Comparison of ENCODE assay signal across 7 mouse cellular contexts in genomic region chr7:3411160-3411941, GRCm38 (mm10). TPM values are rescaled to one million over a fixed set of nuclear protein-coding genes. Genes with fewer than 3 reads are reported as not detected.
DNase-seq lines count a peak whose midpoint lies in the region; ATAC-seq and TF ChIP-seq lines count a peak whose summit lies in the region.

No protein-coding gene starts in this region.

- no peaks in the 10 kb centered on the region for H3K79me2 ChIP-seq in CH12.LX (replicated peaks; ENCODE audit: control insufficient read depth, extremely low read depth, insufficient read depth, poor library complexity, severe bottlenecking)

- intact Hi-C loops in left cerebral cortex, postnatal 10 days (cut with DNase I) = no loop called here

- peak overlapping the region; percentile 87 for H3K4me2 ChIP-seq in CH12.LX (ENCODE audit: insufficient read depth, low read depth, poor library complexity, severe bottlenecking)
- peak overlapping the region; percentile 83 for H3K4me2 ChIP-seq in midbrain, embryonic 14.5 days (ENCODE audit: low read length)

- H3K36me3 ChIP-seq in CH12.LX (replicated peaks in 1 of 2; ENCODE audit: control insufficient read depth in 1 of 2, insufficient read depth in 1 of 2, low read length in 1 of 2) = peaks cover 5 to 31% of the 10 kb centered on the region in 2 experiments
- no peaks in the 10 kb centered on the region for H3K36me3 ChIP-seq in midbrain, embryonic 14.5 days (ENCODE audit: control insufficient read depth, insufficient read depth, low read length)

- peaks cover 0 to 32% of the 10 kb centered on the region in 2 experiments; a peak in 2 of 4 replicates for H3K4me1 ChIP-seq in CH12.LX (ENCODE audit: control insufficient read depth in 1 of 2, insufficient read depth in 2 of 2)
- peaks cover 22% of the 10 kb centered on the region for H3K4me1 ChIP-seq in midbrain, embryonic 14.5 days (ENCODE audit: control insufficient read depth, insufficient read depth, low read length)

- no peak overlapping the region for H3K27ac ChIP-seq in CH12.LX (ENCODE audit: insufficient read depth, low read depth)
- no peak overlapping the region for H3K27ac ChIP-seq in midbrain, embryonic 14.5 days (replicated peaks; ENCODE audit: low read depth, low read length)

- peaks cover 12% of the 10 kb centered on the region for H3K9me3 ChIP-seq in CH12.LX (replicated peaks; ENCODE audit: low read length)
- no peaks in the 10 kb centered on the region for H3K9me3 ChIP-seq in midbrain, embryonic 14.5 days (ENCODE audit: control insufficient read depth, low read length)

- DNase-seq in 416B (ENCODE audit: low read depth) (peak; percentile 97), CH12.LX (ENCODE audit: extremely low read depth) (peak; percentile 98)
- DNase-seq in cerebellum, adult 9-10 months = peak; percentile 69
- DNase-seq in frontal cortex, postnatal 10 days (ENCODE audit: low spot score in 2 of 2) = peak; percentile 64 to 71
- peak; percentile 59 to 62 for DNase-seq in left cerebral cortex, postnatal 10 days (ENCODE audit: extremely low spot score in 1 of 2, low spot score in 2 of 2)
- DNase-seq in midbrain, embryonic 14.5 days = peak; percentile 84
- peak; percentile 76 for DNase-seq in testis, postnatal 14 days (ENCODE audit: low spot score)

- H3K9ac ChIP-seq in CH12.LX (ENCODE audit: insufficient read depth, low read depth) = peak overlapping the region; percentile 46; the same call in 1 of the 2 replicates
- H3K9ac ChIP-seq in midbrain, embryonic 14.5 days (replicated peaks; ENCODE audit: low read length) = peak overlapping the region; percentile 37; the same call in 1 of the 2 replicates

- under 1% methylated on average over 33 of the region's 33 CpGs for WGBS in midbrain, embryonic 14.5 days

- TF ChIP-seq RAD21 in CH12.LX (IDR thresholded peaks at IDR 0.05; ENCODE audit: low read depth, low read length) = no peak

- no peak for TF ChIP-seq EP300 in CH12.LX (IDR thresholded peaks at IDR 0.05; ENCODE audit: low read length)

- H3K27me3 ChIP-seq in CH12.LX (replicated peaks) = no peaks in the 10 kb centered on the region
- peaks cover 38% of the 10 kb centered on the region for H3K27me3 ChIP-seq in midbrain, embryonic 14.5 days (ENCODE audit: control insufficient read depth, insufficient read depth, low read length)

- dilution Hi-C loops in CH12.LX (cut with MboI; ENCODE audit: extremely low pct_ligation_motif_present, extremely low pct_unique_long_range_greater_than_20kb, low sequenced_read_pairs) = no loop called here

- H3K4me3 ChIP-seq in CH12.LX (replicated peaks in 1 of 3; ENCODE audit: low read depth in 2 of 3, low read length in 2 of 3, poor library complexity in 1 of 3) = peak overlapping the region; percentile 35 to 67 (median 62)
- peak overlapping the region; percentile 36 for H3K4me3 ChIP-seq in midbrain, embryonic 14.5 days (replicated peaks; ENCODE audit: low read depth, low read length)

- in situ Hi-C loops in CH12.LX (cut with MboI; ENCODE audit: low pct_ligation_motif_present, low pct_unique_long_range_greater_than_20kb, low sequenced_read_pairs) = loop anchor here (5.0 kb wide), 1 partner anchor 36 kb away; no protein-coding TSS in a partner anchor

- peak; percentile 85 for ATAC-seq in midbrain, embryonic 14.5 days (ENCODE audit: low FRiP score, low TSS enrichment)

- TF ChIP-seq POLR2A in CH12.LX (IDR thresholded peaks at IDR 0.05; ENCODE audit: low read depth, low read length) = peak; percentile 57; the same call in 1 of the 2 replicates

- no peak for TF ChIP-seq CTCF in CH12.LX (conservative IDR thresholded peaks at IDR 0.05 in 1 of 2, IDR thresholded peaks at IDR 0.05 in 1 of 2; ENCODE audit: low read depth in 2 of 2, low read length in 2 of 2)

TF ChIP-seq in CH12.LX, 34 proteins besides CTCF, POLR2A, EP300 and RAD21:
- TF ChIP-seq MAZ (IDR thresholded peaks at IDR 0.05; ENCODE audit: low read depth, low read length) (0 out of 2 replicates have a peak, but pooled peaks have one; percentile 24), PAX5 (IDR thresholded peaks at IDR 0.05; ENCODE audit: low read length) (no peak), JUN (IDR thresholded peaks at IDR 0.05; ENCODE audit: insufficient read depth, low read depth, low read length) (no peak), JUND (conservative IDR thresholded peaks at IDR 0.05; ENCODE audit: low read depth, low read length) (no peak), BHLHE40 (IDR thresholded peaks at IDR 0.05; ENCODE audit: low read depth, low read length) (no peak), HCFC1 (IDR thresholded peaks at IDR 0.05; ENCODE audit: low read depth, low read length) (peak; percentile 44; the same call in 1 of the 2 replicates), E2F4 (IDR thresholded peaks at IDR 0.05; ENCODE audit: insufficient replicate concordance, low read depth, low read length) (no peak), MEF2A (IDR thresholded peaks at IDR 0.05; ENCODE audit: borderline replicate concordance, low read depth, low read length) (0 out of 2 replicates have a peak, but pooled peaks have one; percentile 34), MAFK (IDR thresholded peaks at IDR 0.05; ENCODE audit: insufficient replicate concordance, low read length) (no peak), MAX (IDR thresholded peaks at IDR 0.05; ENCODE audit: low read length) (peak; percentile 63), ELF1 (IDR thresholded peaks at IDR 0.05; ENCODE audit: low read depth, low read length) (peak; percentile 39; the same call in 1 of the 2 replicates), SMC3 (IDR thresholded peaks at IDR 0.05; ENCODE audit: low read depth, low read length) (no peak), USF1 (IDR thresholded peaks at IDR 0.05; ENCODE audit: low read depth, low read length) (no peak), TCF12 (IDR thresholded peaks at IDR 0.05; ENCODE audit: low read depth, low read length) (no peak), IRF4 (IDR thresholded peaks at IDR 0.05; ENCODE audit: low read depth, low read length) (0 out of 2 replicates have a peak, but pooled peaks have one; percentile 4), ZKSCAN1 (IDR thresholded peaks at IDR 0.05; ENCODE audit: borderline replicate concordance, low read depth, low read length) (no peak), GABPA (IDR thresholded peaks at IDR 0.05; ENCODE audit: insufficient replicate concordance, low read depth, low read length) (no peak), SIN3A (IDR thresholded peaks at IDR 0.05; ENCODE audit: low read length) (0 out of 2 replicates have a peak, but pooled peaks have one; percentile 13), ZNF384 (IDR thresholded peaks at IDR 0.05; ENCODE audit: low read depth, low read length) (peak; percentile 48), MXI1 (IDR thresholded peaks at IDR 0.05; ENCODE audit: low read depth, low read length) (no peak)

RNA-seq across cellular contexts. Expression of gene Cacng6, which starts 12.6 kb away (rescaled TPM):
- total RNA-seq in CH12.LX (2012; rRNA removed) (0.13 TPM in 1 of 2 replicates, not detected in the other), CH12.LX (2014; rRNA removed) (not detected in 2 replicates)
- polyA plus RNA-seq in CH12.LX (2012; ENCODE audit: insufficient read length, low read depth) = 0.19 TPM in 1 of 2 replicates, not detected in the other
- 1 to 10 TPM; 2.1 to 3.0 TPM for total RNA-seq in left cerebral cortex, postnatal 10 days (2021)
- 0.18 TPM in 1 of 2 replicates, not detected in the other for polyA plus RNA-seq in midbrain, embryonic 14.5 days (2014; fragmentation: Nextera tagmentation; extraction: Ambion mirVana)

RNA-seq across cellular contexts. Expression of gene Cacng8, which starts 20.9 kb away (rescaled TPM):
- total RNA-seq in CH12.LX (2012; rRNA removed) (0.50 and 0.51 TPM in 2 replicates), CH12.LX (2014; rRNA removed) (0.43 and 0.51 TPM in 2 replicates)
- polyA plus RNA-seq in CH12.LX (2012; ENCODE audit: insufficient read length, low read depth) = 1.2 and 1.7 TPM in 2 replicates
- 100 to 1,000 TPM; 161 to 164 TPM for total RNA-seq in left cerebral cortex, postnatal 10 days (2021)
- 12.5 and 12.8 TPM in 2 replicates for polyA plus RNA-seq in midbrain, embryonic 14.5 days (2014; fragmentation: Nextera tagmentation; extraction: Ambion mirVana)

Comparison
In these comparisons a context has a peak if more than half of its experiments do, and no peak if none do; other contexts are left out.
1. RNA of gene Cacng8, which starts 20.9 kb away (total RNA-seq): 161 to 164 TPM in left cerebral cortex, postnatal 10 days; 0.43 to 0.51 TPM in CH12.LX; every median in the first group is over 100 times any median in the second.
2. Peak in every context shown above with its lines, with median percentiles within 50 percentile points of each other: DNase-seq.